Mouse (Mus musculus): ENCODE measurements at regions not wholly inside any gene's neighbourhood (a gene's known extent, or its start where the extent isn't known, plus 50 kb on each side); places are given as distances from the start of the nearest gene placed in this dataset.

GRCm38 (mm10) chr2:84187456-84187855 lies 197.1 kb downstream of the Gm13691 start:
- no peak overlapping the region for H3K27ac ChIP-seq
- H3K4me3 ChIP-seq (replicated peaks; ENCODE audit: low read length), result no peak overlapping the region
- H3K27me3 ChIP-seq (ENCODE audit: control insufficient read depth, insufficient read depth, low read length), result no peaks in the 10 kb centered on the region
- H3K9me3 ChIP-seq (ENCODE audit: control insufficient read depth, low read length), result no peaks in the 10 kb centered on the region
- no peaks in the 10 kb centered on the region for H3K36me3 ChIP-seq (replicated peaks; ENCODE audit: control insufficient read depth, insufficient read depth)
- H3K4me2 ChIP-seq (replicated peaks), result no peak overlapping the region
- no peak overlapping the region for H3K9ac ChIP-seq
- WGBS, result 87% methylated on average over 4 of the region's 4 CpGs
- ATAC-seq (ENCODE audit: low FRiP score) (no peak), DNase-seq (ENCODE audit: low spot score) (no peak)
- no peaks in the 10 kb centered on the region for H3K4me1 ChIP-seq (replicated peaks; ENCODE audit: control insufficient read depth, insufficient read depth, low read length)

GRCm38 (mm10) chr2:84189302-84189701 lies 198.9 kb downstream of the Gm13691 start:
- Histone ChIP-seq H3K4me3 (replicated peaks; ENCODE audit: low read length) (no peak overlapping the region), H3K4me1 (replicated peaks; ENCODE audit: control insufficient read depth, insufficient read depth, low read length) (no peaks in the 10 kb centered on the region), H3K4me2 (replicated peaks) (no peak overlapping the region), H3K27ac (no peak overlapping the region), H3K27me3 (ENCODE audit: control insufficient read depth, insufficient read depth, low read length) (no peaks in the 10 kb centered on the region), H3K9me3 (ENCODE audit: control insufficient read depth, low read length) (no peaks in the 10 kb centered on the region), H3K36me3 (replicated peaks; ENCODE audit: control insufficient read depth, insufficient read depth) (no peaks in the 10 kb centered on the region), H3K9ac (no peak overlapping the region)
- no peak for DNase-seq (ENCODE audit: low spot score)
- 86% methylated on average over 3 of the region's 3 CpGs for WGBS
- ATAC-seq (ENCODE audit: low FRiP score), result no peak

- Histone ChIP-seq H3K9me3 (ENCODE audit: control insufficient read depth, low read length) (no peaks in the 10 kb centered on the region), H3K27me3 (ENCODE audit: control insufficient read depth, insufficient read depth, low read length) (no peaks in the 10 kb centered on the region), H3K9ac (no peak overlapping the region), H3K36me3 (replicated peaks; ENCODE audit: control insufficient read depth, insufficient read depth) (no peaks in the 10 kb centered on the region), H3K27ac (no peak overlapping the region), H3K4me2 (replicated peaks) (no peak overlapping the region), H3K4me3 (replicated peaks; ENCODE audit: low read length) (no peak overlapping the region), H3K4me1 (replicated peaks; ENCODE audit: control insufficient read depth, insufficient read depth, low read length) (no peaks in the 10 kb centered on the region)
- DNase-seq (ENCODE audit: low spot score), result no peak
- ATAC-seq (ENCODE audit: low FRiP score), result no peak
- 72% methylated on average over 1 of the region's 1 CpGs for WGBS
These were observed 208.1 kb downstream of the Calcrl start for GRCm38 (mm10) chr2:84217116-84217515.

GRCm38 (mm10) chr2:84222049-84222448 lies 203.2 kb downstream of the Calcrl start:
- no peaks in the 10 kb centered on the region for H3K36me3 ChIP-seq (replicated peaks; ENCODE audit: control insufficient read depth, insufficient read depth)
- DNase-seq (ENCODE audit: low spot score) (no peak), ATAC-seq (ENCODE audit: low FRiP score) (no peak)
- H3K4me3 ChIP-seq (replicated peaks; ENCODE audit: low read length), result no peak overlapping the region
- no peak overlapping the region for H3K9ac ChIP-seq
- no peaks in the 10 kb centered on the region for H3K9me3 ChIP-seq (ENCODE audit: control insufficient read depth, low read length)
- 96% methylated on average over 1 of the region's 1 CpGs for WGBS
- no peak overlapping the region for H3K27ac ChIP-seq
- H3K4me2 ChIP-seq (replicated peaks), result no peak overlapping the region
- no peaks in the 10 kb centered on the region for H3K4me1 ChIP-seq (replicated peaks; ENCODE audit: control insufficient read depth, insufficient read depth, low read length)
- H3K27me3 ChIP-seq (ENCODE audit: control insufficient read depth, insufficient read depth, low read length), result no peaks in the 10 kb centered on the region

GRCm38 (mm10) chr2:84229777-84230176 lies 195.4 kb downstream of the Calcrl start:
- H3K4me3 ChIP-seq (replicated peaks; ENCODE audit: low read length), result no peak overlapping the region
- no peaks in the 10 kb centered on the region for H3K36me3 ChIP-seq (replicated peaks; ENCODE audit: control insufficient read depth, insufficient read depth)
- 92% methylated on average over 3 of the region's 3 CpGs for WGBS
- no peaks in the 10 kb centered on the region for H3K27me3 ChIP-seq (ENCODE audit: control insufficient read depth, insufficient read depth, low read length)
- H3K27ac ChIP-seq, result no peak overlapping the region
- ATAC-seq (ENCODE audit: low FRiP score) (no peak), DNase-seq (ENCODE audit: low spot score) (no peak)
- H3K4me2 ChIP-seq (replicated peaks), result no peak overlapping the region
- H3K4me1 ChIP-seq (replicated peaks; ENCODE audit: control insufficient read depth, insufficient read depth, low read length), result no peaks in the 10 kb centered on the region
- H3K9ac ChIP-seq, result no peak overlapping the region
- no peaks in the 10 kb centered on the region for H3K9me3 ChIP-seq (ENCODE audit: control insufficient read depth, low read length)

- Histone ChIP-seq H3K4me2 (replicated peaks) (no peak overlapping the region), H3K27ac (no peak overlapping the region), H3K27me3 (ENCODE audit: control insufficient read depth, insufficient read depth, low read length) (no peaks in the 10 kb centered on the region), H3K9ac (no peak overlapping the region), H3K4me1 (replicated peaks; ENCODE audit: control insufficient read depth, insufficient read depth, low read length) (no peaks in the 10 kb centered on the region), H3K9me3 (ENCODE audit: control insufficient read depth, low read length) (no peaks in the 10 kb centered on the region), H3K36me3 (replicated peaks; ENCODE audit: control insufficient read depth, insufficient read depth) (no peaks in the 10 kb centered on the region), H3K4me3 (replicated peaks; ENCODE audit: low read length) (no peak overlapping the region)
- ATAC-seq (ENCODE audit: low FRiP score) (no peak), DNase-seq (ENCODE audit: low spot score) (no peak)
- 75% methylated on average over 4 of the region's 4 CpGs for WGBS
These were observed 189.6 kb downstream of the Calcrl start for GRCm38 (mm10) chr2:84235641-84236040.

GRCm38 (mm10) chr2:84241244-84241643 lies 184.0 kb downstream of the Calcrl start:
- Histone ChIP-seq H3K27ac (no peak overlapping the region), H3K9me3 (ENCODE audit: control insufficient read depth, low read length) (no peaks in the 10 kb centered on the region)
- no peak for ATAC-seq (ENCODE audit: low FRiP score)

GRCm38 (mm10) chr2:84241986-84242385 lies 183.2 kb downstream of the Calcrl start:
- Histone ChIP-seq H3K27me3 (ENCODE audit: control insufficient read depth, insufficient read depth, low read length) (no peaks in the 10 kb centered on the region), H3K4me2 (replicated peaks) (no peak overlapping the region), H3K36me3 (replicated peaks; ENCODE audit: control insufficient read depth, insufficient read depth) (no peaks in the 10 kb centered on the region), H3K27ac (no peak overlapping the region), H3K4me1 (replicated peaks; ENCODE audit: control insufficient read depth, insufficient read depth, low read length) (peaks cover 5% of the 10 kb centered on the region; the same call in 1 of the 2 replicates), H3K4me3 (replicated peaks; ENCODE audit: low read length) (no peak overlapping the region), H3K9me3 (ENCODE audit: control insufficient read depth, low read length) (no peaks in the 10 kb centered on the region), H3K9ac (no peak overlapping the region)
- 14% methylated on average over 1 of the region's 1 CpGs for WGBS
- DNase-seq (ENCODE audit: low spot score) (no peak), ATAC-seq (ENCODE audit: low FRiP score) (no peak)

More at GRCm38 (mm10) chr2:84241244-84241643, 184.0 kb downstream of the Calcrl start:
- Histone ChIP-seq H3K9ac (no peak overlapping the region), H3K4me3 (replicated peaks; ENCODE audit: low read length) (no peak overlapping the region), H3K27me3 (ENCODE audit: control insufficient read depth, insufficient read depth, low read length) (no peaks in the 10 kb centered on the region), H3K36me3 (replicated peaks; ENCODE audit: control insufficient read depth, insufficient read depth) (no peaks in the 10 kb centered on the region), H3K4me2 (replicated peaks) (no peak overlapping the region), H3K4me1 (replicated peaks; ENCODE audit: control insufficient read depth, insufficient read depth, low read length) (peaks cover 5% of the 10 kb centered on the region; the same call in 1 of the 2 replicates)
- WGBS, result 42% methylated on average over 4 of the region's 4 CpGs
- DNase-seq (ENCODE audit: low spot score), result no peak

GRCm38 (mm10) chr2:84245900-84246299 lies 179.3 kb downstream of the Calcrl start:
- Histone ChIP-seq H3K27me3 (ENCODE audit: control insufficient read depth, insufficient read depth, low read length) (no peaks in the 10 kb centered on the region), H3K4me1 (replicated peaks; ENCODE audit: control insufficient read depth, insufficient read depth, low read length) (peaks cover 5% of the 10 kb centered on the region; the same call in 1 of the 2 replicates), H3K4me2 (replicated peaks) (no peak overlapping the region), H3K9me3 (ENCODE audit: control insufficient read depth, low read length) (no peaks in the 10 kb centered on the region), H3K4me3 (replicated peaks; ENCODE audit: low read length) (no peak overlapping the region), H3K36me3 (replicated peaks; ENCODE audit: control insufficient read depth, insufficient read depth) (no peaks in the 10 kb centered on the region), H3K9ac (no peak overlapping the region), H3K27ac (no peak overlapping the region)
- DNase-seq (ENCODE audit: low spot score) (no peak), ATAC-seq (ENCODE audit: low FRiP score) (no peak)
- 90% methylated on average over 2 of the region's 2 CpGs for WGBS

- Histone ChIP-seq H3K9ac (no peak overlapping the region), H3K4me3 (replicated peaks; ENCODE audit: low read length) (no peak overlapping the region), H3K27me3 (ENCODE audit: control insufficient read depth, insufficient read depth, low read length) (no peaks in the 10 kb centered on the region), H3K4me1 (replicated peaks; ENCODE audit: control insufficient read depth, insufficient read depth, low read length) (peaks cover 5% of the 10 kb centered on the region; the same call in 1 of the 2 replicates), H3K9me3 (ENCODE audit: control insufficient read depth, low read length) (no peaks in the 10 kb centered on the region), H3K27ac (no peak overlapping the region), H3K36me3 (replicated peaks; ENCODE audit: control insufficient read depth, insufficient read depth) (no peaks in the 10 kb centered on the region), H3K4me2 (replicated peaks) (no peak overlapping the region)
- no peak for DNase-seq (ENCODE audit: low spot score)
- 57% methylated on average over 2 of the region's 2 CpGs for WGBS
- ATAC-seq (ENCODE audit: low FRiP score), result no peak
These were observed 178.6 kb downstream of the Calcrl start for GRCm38 (mm10) chr2:84246562-84246961.
